Mouse (Mus musculus) cerebellum, adult 8-10 months (tissue): ENCODE results near the gene Slx4ip.

Source experiments
- DNase-seq: peaks from one replicate; pipeline ENCODE4 v3.0.0; 2022

Gene Slx4ip

GRCm38 (mm10) chr2:137107946-137108345 lies 216.9 kb downstream of the Slx4ip start:
- no peak for DNase-seq

DNA sequence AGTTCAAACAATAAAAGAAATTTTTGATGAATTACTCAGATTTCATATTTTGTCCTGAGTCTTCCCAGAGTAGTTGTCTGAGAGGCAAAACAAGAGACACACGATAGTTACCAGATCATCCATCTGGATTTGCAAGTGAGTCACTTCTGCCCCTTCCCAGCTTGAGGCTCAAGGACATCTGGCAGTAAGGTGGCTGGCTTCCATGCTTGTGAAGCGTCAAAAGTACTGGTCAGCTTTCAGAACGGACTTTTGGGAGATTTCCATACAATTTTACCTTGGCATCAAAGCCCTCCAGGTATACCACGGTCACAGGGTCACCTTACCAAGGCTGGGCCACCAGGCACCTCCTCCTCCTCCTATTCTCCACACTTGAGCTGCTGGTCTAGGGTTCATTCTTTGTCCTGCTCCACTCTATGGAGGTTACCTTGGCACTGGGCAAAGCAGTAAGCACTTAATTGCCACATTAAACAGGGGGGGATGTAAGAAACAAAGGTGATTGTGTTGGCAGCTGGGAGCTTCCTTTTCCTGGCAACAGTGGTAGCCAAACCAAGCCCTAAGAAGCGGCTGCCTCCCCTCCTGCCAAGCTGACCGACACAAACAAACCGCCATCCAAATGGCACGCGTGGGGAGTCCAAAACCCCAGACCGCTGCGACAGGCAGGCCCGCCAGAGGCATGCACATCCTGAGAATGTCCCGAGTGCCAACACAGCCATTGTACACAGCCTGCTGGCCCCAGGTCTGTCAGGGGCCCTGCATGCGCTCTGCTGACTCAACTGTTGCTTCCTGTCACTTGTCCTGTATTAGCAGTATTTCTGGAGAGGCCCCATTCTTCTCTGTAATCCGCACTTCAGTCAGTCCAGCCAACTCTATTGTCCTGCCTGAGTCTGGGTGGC lies 218.5 kb downstream of the Slx4ip start:
- DNase-seq, result no peak

DNA sequence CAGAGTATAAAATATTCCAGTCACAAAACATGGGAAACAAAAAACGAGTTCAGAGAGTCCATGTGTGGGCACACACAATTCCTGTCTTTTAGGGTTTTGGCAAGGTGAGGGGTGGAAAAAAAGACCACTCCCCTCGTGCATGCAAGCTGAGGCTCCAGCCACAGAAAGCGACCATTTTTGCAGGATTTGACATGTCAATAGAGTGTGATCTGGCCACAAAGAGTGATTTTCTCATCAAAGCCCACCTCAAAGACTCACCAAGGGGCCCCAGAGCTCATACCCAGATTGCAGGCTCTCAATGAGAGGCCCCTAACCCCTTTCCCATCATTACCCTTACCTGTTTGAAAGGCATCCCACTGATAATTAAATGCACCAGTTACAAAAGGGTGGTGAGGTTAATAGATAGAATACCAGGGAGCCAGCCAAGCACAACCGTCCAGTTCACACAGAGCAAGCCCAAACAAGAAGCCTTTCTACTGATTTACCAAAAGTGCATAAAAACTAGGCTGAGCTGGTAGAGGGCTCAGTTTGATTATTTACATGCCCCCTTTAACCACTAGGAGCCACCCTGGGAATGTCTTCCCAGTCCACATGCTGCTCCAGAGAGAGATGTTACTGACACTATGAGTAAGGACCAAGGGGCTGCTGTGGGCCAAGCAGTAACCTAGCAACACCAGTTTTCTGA lies 219.3 kb downstream of the Slx4ip start:
- no peak for DNase-seq

- no peak for DNase-seq
These were observed 222.5 kb downstream of the Slx4ip start for GRCm38 (mm10) chr2:137113288-137114061.

DNA sequence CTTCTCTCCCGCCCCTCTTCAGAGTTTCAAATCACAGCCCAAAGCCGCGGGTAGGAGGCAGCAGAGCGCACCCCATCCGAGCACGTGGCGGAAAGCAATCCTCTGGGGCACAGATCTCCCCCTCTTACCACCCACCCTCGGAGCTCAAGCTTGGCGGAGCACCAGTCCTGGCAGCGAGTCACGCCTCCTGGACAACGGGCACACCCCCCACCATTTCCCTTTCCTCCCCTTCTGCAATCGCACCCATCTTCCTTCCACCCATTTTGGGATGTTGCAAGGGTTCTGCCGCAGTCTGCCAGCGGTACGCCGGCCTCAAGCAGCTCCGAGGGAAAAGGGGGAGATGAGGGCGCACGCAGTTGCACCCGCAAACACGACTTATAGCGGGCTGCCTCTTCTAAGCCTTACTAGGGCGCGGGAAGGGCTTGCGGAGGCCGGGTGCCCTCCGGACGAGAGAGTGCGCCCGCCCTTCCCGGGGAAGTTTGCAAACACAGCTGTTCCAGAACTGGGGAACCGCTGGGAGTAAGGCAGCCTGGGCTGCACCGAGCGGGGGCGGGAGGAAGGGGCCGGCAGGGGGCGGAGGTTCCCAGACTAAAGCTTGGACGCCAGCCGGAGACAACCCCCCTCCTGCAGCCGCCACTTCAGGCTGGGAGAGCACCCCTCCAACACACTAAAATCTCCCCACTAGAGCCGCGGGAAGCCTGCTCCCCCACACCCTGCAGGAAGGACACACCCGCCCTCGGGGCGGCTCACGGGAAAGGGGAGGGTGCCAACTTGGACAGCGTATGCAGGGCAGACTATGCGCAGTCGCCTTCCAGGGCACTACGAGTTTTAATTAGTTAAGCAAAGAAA lies 223.5 kb downstream of the Slx4ip start:
- DNase-seq, result peak; percentile 20

DNA sequence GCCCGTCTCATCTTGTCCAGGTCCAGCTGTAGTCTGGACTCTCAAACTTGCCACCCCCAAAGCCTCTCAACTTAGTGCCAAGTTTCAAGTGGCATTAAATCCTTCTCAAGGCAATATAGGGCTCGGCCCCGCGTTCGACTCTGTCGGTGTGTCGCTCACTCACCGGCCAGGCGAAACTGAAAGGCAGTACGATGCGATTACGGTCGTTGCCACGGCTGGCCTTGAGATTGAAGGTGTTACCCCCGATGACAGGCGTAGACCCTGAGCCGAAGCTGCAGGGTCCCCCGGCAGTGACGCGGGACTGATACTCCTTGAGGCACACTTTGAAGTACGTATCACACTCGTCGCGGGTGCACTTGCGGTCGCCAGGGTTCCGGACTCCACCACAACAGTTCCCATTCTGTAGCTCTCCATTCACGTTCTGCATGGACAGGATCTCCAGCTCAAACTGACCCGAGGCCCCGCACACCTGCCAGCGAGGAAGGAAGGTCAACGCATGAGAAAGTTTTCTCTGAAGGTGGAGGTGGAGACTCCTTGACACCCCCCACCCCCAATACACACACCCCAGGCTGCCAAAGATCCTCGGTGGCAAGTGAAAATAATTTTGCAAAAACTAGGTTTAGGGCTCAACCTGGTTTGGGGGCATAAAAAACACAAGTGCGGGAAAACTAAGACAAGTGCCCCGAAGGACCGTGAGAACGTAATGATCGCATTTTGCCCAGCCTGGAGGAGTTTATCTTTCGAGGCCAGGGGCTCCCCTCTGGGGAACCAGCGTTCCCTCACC lies 224.4 kb downstream of the Slx4ip start:
- DNase-seq, result no peak

- peak; percentile 9 for DNase-seq
These were observed 225.1 kb downstream of the Slx4ip start, which contains the start of gene Jag1 for GRCm38 (mm10) chr2:137116025-137116674. Gene Jag1 (minus strand): TSS chr2:137116644.

- peak; percentile 40 for DNase-seq
These were observed 225.8 kb downstream of the Slx4ip start for GRCm38 (mm10) chr2:137116675-137117320.

- peak; percentile 35 for DNase-seq
These were observed 226.3 kb downstream of the Slx4ip start for GRCm38 (mm10) chr2:137117321-137117690.
